Mouse (Mus musculus): Measurements from ENCODE around the gene Notch1.

The Notch1 gene

GRCm38 (mm10) chr2:26410931-26411411 lies 105.5 kb downstream of the Notch1 start:
- in situ Hi-C loops (cut with MboI, MseI) = no loop called here

GRCm38 (mm10) chr2:26410091-26410490 lies 106.4 kb downstream of the Notch1 start:
- in situ Hi-C loops (cut with MboI, MseI) = no loop called here

GRCm38 (mm10) chr2:26409362-26409761 lies 107.1 kb downstream of the Notch1 start:
- in situ Hi-C loops (cut with MboI, MseI) = no loop called here

- in situ Hi-C loops (cut with MboI, MseI) = no loop called here
Observed at GRCm38 (mm10) chr2:26408515-26409356, 107.7 kb downstream of the Notch1 start, which contains the start of gene Inpp5e. TSS of gene Inpp5e (minus strand) at chr2:26409203.
